Mouse (Mus musculus) intestine, postnatal 0 days (tissue): ENCODE results near the gene Qrfp. TPM values are rescaled to one million over a fixed set of nuclear protein-coding genes. Genes with fewer than 3 reads are reported as not detected.

Experiments
- ATAC-seq: fragments of 200-750 bp; cut with Nextera tagmentation; 2 replicates; pipeline ENCODE4 v1.8.0; 2017; ENCODE audit warnings: mild to moderate bottlenecking, moderate TSS enrichment, moderate library complexity
- H3K27ac ChIP-seq: fragments of 300-500 bp; sonication (generic); 2 replicates; pipeline ENCODE4 v1.5.1; 2014; ENCODE audit warnings: mild to moderate bottlenecking, low read depth, low read length, moderate library complexity
- H3K27me3 ChIP-seq: fragments of 300-500 bp; sonication (generic); replicated peaks from 2 replicates; pipeline ENCODE4 v1.6.1; 2014; ENCODE audit warnings: low read length, mixed read lengths; ENCODE audit not compliant: control insufficient read depth, insufficient read depth
- H3K36me3 ChIP-seq: fragments of 300-500 bp; sonication (generic); 2 replicates; pipeline ENCODE4 v1.6.1; 2014; ENCODE audit warnings: mild to moderate bottlenecking, moderate library complexity; ENCODE audit not compliant: control insufficient read depth, insufficient read depth
- H3K4me1 ChIP-seq: fragments of 300-500 bp; sonication (generic); replicated peaks from 2 replicates; pipeline ENCODE4 v1.6.1; 2014; ENCODE audit warnings: antibody characterized with exemption, low read length, mixed read lengths; ENCODE audit not compliant: control insufficient read depth, insufficient read depth
- H3K4me2 ChIP-seq: fragments of 300-500 bp; sonication (generic); replicated peaks from 2 replicates; pipeline ENCODE4 v1.6.1; 2014; ENCODE audit warnings: low read depth, mild to moderate bottlenecking, moderate library complexity
- H3K4me3 ChIP-seq: fragments of 300-500 bp; sonication (generic); 2 replicates; pipeline ENCODE4 v1.5.1; 2014; ENCODE audit warnings: low read depth, low read length
- H3K9ac ChIP-seq: fragments of 300-500 bp; sonication (generic); 2 replicates; pipeline ENCODE4 v1.6.1; 2014; ENCODE audit warnings: mild to moderate bottlenecking, low read depth, low read length
- H3K9me3 ChIP-seq: fragments of 300-500 bp; sonication (generic); 2 replicates; pipeline ENCODE4 v1.6.1; 2016; ENCODE audit warnings: mixed run types; ENCODE audit not compliant: control insufficient read depth
- CTCF ChIP-seq: sonication (generic); IDR thresholded peaks from 2 replicates; pipeline ENCODE4 v1.5.1; 2016; ENCODE audit warnings: low read depth, mild to moderate bottlenecking, control low read depth, antibody characterized with exemption, moderate library complexity
- WGBS: fragments of 180-500 bp; shearing (Covaris S2); extraction: QIAGEN DNeasy Blood & Tissue Kit; methylation state at CpG from one replicate; pipeline ENCODE4 v1.1.7; 2014; 5-methylcytosine and 5-hydroxymethylcytosine counted together
- polyA plus RNA-seq: library from polyadenylated mRNA; unstranded; fragments of >200 nt; fragmentation: Nextera tagmentation; extraction: Ambion mirVana; gene quantifications from 2 replicates; pipeline ENCODE4 v1.2.1, GENCODE M21; 2015

Qrfp gene
- polyA plus RNA-seq, 1 experiment from 2014 or later: 0.18 TPM

DNA sequence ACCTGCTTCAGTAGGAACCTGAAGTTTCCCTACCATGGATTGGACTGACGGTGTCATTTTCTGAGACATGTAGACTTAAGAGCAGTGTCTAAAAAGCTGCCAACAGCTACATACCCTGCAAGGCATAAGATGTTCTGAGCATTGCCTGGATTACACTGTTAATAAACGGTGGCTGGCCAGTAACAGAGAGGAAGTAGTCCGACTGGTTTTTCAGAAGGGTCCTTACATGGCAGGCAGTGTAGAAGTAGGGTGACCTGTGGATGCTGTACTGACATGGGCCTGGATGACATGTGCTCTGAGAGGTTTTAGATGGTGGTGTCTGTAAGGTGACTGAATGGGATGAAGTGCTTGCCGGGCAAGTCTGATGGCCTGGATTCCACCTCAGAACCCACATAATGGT is 42.6 kb downstream of the Qrfp start:
- no peaks in the 10 kb centered on the region for H3K9me3 ChIP-seq
- H3K27ac ChIP-seq: no peak overlapping the region
- H3K9ac ChIP-seq: no peak overlapping the region
- H3K4me1 ChIP-seq: peaks cover 22% of the 10 kb centered on the region; the same call in 1 of the 2 replicates
- no peak for ATAC-seq
- H3K36me3 ChIP-seq: no peaks in the 10 kb centered on the region; the same call in 1 of the 2 replicates
- 50% methylated on average over 4 of the region's 4 CpGs for WGBS
- TF ChIP-seq CTCF: no peak
- H3K4me3 ChIP-seq: no peak overlapping the region
- no peaks in the 10 kb centered on the region for H3K27me3 ChIP-seq
- H3K4me2 ChIP-seq: no peak overlapping the region

DNA sequence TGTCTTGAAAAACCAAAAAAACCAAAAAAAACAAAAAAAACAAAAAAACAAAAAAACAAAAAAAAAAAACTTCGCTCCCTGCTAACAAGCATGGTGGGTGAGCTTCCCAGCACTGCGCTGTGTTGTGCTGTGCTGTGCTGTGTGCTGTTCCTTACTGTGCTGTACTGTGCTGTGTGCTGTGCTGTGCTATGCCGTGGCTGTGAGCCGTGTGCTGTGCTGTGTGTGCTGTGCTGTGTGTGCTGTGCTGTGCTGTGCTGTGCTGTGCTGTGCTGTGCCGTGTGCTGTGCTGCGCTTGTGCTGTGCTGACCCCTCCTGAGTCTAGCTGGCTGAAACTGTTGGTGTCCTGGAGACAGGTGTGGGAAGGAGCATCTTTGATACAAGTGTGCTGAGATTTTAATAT is 43.3 kb downstream of the Qrfp start:
- Histone ChIP-seq H3K4me1 (peaks cover 25% of the 10 kb centered on the region; the same call in 1 of the 2 replicates), H3K9ac (no peak overlapping the region), H3K9me3 (no peaks in the 10 kb centered on the region), H3K27ac (no peak overlapping the region), H3K4me3 (no peak overlapping the region), H3K36me3 (no peaks in the 10 kb centered on the region; the same call in 1 of the 2 replicates), H3K4me2 (no peak overlapping the region), H3K27me3 (no peaks in the 10 kb centered on the region)
- TF ChIP-seq CTCF: no peak
- 94% methylated on average over 6 of the region's 6 CpGs for WGBS
- no peak for ATAC-seq

DNA sequence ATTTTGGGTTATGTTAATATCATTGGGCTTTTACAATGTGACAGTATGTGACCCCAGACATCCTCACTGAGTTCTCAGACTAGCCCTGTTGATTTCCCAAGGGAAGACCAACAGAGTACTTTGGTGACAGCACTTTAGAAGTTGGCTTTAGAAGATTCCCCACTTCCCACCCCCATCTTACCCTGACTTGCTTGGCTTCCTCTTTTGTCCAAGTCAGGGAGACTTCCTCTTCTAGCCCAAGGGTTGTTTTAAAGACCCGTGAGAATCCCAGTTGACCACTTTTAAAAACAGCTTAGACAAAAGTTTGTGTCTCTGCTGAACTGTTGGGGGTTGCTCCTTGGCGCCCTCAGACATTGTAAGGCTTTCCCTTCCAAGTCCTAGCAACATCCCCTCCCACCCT is 47.1 kb downstream of the Qrfp start:
- no peaks in the 10 kb centered on the region for H3K27me3 ChIP-seq
- WGBS: 56% methylated on average over 2 of the region's 2 CpGs
- no peaks in the 10 kb centered on the region; the same call in 1 of the 2 replicates for H3K36me3 ChIP-seq
- peak overlapping the region; percentile 37 for H3K4me2 ChIP-seq
- no peak overlapping the region for H3K4me3 ChIP-seq
- no peaks in the 10 kb centered on the region for H3K9me3 ChIP-seq
- peak overlapping the region; percentile 36; the same call in 1 of the 2 replicates for H3K27ac ChIP-seq
- TF ChIP-seq CTCF: no peak
- peaks cover 12% of the 10 kb centered on the region; the same call in 1 of the 2 replicates for H3K4me1 ChIP-seq
- no peak overlapping the region for H3K9ac ChIP-seq
- no peak for ATAC-seq

DNA sequence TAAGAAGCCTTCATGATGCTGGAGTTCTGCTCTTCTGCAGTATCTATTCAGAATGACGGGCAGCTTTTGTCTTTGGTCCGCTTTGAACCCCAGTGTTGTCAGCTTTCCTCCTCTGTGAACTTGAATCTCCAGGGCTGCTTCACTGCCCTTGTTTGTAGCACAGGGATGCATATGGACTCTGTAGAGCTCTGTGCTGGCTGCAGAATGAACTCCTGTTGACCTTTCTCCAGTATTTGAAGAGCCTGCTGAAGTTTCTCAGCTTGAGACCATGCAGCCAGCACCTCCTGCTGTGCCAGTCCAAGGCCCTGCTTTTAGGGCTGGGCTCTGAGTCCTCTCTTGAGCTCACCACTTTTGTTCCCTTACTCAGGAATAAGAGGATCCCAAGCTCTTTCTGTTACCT is 47.5 kb downstream of the Qrfp start:
- Histone ChIP-seq H3K27ac (no peak overlapping the region; the same call in 1 of the 2 replicates), H3K4me3 (no peak overlapping the region), H3K9me3 (no peaks in the 10 kb centered on the region), H3K36me3 (no peaks in the 10 kb centered on the region; the same call in 1 of the 2 replicates), H3K27me3 (no peaks in the 10 kb centered on the region), H3K4me1 (peaks cover 12% of the 10 kb centered on the region; the same call in 1 of the 2 replicates), H3K4me2 (peak overlapping the region; percentile 37; the same call in 1 of the 2 replicates), H3K9ac (no peak overlapping the region)
- TF ChIP-seq CTCF: no peak
- WGBS: 44% methylated on average over 2 of the region's 2 CpGs
- no peak for ATAC-seq

DNA sequence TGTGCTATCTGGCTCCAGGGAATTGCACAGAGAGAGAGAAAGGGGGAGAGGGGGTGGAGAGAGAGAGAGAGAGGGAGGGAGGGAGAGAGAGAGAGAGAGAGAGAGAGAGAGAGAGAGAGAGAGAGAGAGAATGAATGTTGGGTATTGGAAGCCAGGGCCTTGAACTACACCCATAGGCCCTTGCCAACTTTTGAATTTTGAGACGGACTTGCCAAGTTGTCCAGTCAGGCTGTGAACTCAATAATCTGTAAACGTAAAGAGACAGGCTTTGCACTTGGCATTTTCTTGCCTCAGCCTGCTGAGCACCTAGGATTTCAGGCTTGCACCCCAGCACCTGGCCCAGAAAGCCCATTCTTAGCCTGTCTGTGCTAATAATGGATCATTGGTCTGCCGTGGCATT is 48.2 kb downstream of the Qrfp start:
- Histone ChIP-seq H3K9ac (no peak overlapping the region), H3K9me3 (no peaks in the 10 kb centered on the region), H3K27ac (no peak overlapping the region; the same call in 1 of the 2 replicates), H3K4me1 (peaks cover 12% of the 10 kb centered on the region; the same call in 1 of the 2 replicates), H3K4me3 (peak overlapping the region; percentile 81; the same call in 1 of the 2 replicates), H3K27me3 (no peaks in the 10 kb centered on the region), H3K36me3 (no peaks in the 10 kb centered on the region; the same call in 1 of the 2 replicates), H3K4me2 (peak overlapping the region; percentile 83)
- WGBS: 29% methylated on average over 3 of the region's 3 CpGs
- TF ChIP-seq CTCF: no peak
- ATAC-seq: no peak

DNA sequence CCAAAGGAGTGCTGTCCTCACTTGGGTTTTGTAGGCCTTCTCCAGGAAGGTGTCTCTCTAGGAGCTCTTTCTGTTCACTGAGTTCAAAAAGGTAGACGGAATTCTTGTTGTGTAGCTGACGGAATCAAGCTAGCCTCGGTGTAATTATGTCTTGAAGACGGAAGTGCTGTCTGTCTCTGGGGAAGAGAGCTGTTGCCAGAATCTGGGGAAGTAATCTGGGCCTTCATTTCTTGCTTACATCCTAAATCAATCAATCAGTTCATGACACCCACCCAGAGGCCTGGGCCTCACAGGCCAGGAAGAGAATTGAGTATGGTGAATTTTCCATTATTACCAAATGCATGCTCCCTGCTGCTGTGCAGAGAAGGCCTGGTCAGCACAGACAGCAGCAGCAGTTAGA is 48.8 kb downstream of the Qrfp start:
- WGBS: 4% methylated on average over 4 of the region's 4 CpGs
- Histone ChIP-seq H3K4me2 (peak overlapping the region; percentile 83), H3K27me3 (no peaks in the 10 kb centered on the region), H3K36me3 (no peaks in the 10 kb centered on the region), H3K27ac (peak overlapping the region; percentile 57), H3K9me3 (no peaks in the 10 kb centered on the region), H3K4me3 (peak overlapping the region; percentile 81), H3K9ac (peak overlapping the region; percentile 28; the same call in 1 of the 2 replicates), H3K4me1 (peaks cover 12% of the 10 kb centered on the region; the same call in 1 of the 2 replicates)
- TF ChIP-seq CTCF: no peak
- no peak for ATAC-seq
